Mouse (Mus musculus) layer of hippocampus, postnatal 36 days (tissue): ENCODE measurements around the gene Zswim4. TPM values are rescaled to one million over a fixed set of nuclear protein-coding genes. Genes with fewer than 3 reads are reported as not detected.

Experiments
- DNase-seq, 2 experiments: peaks; one replicate each; pipeline ENCODE4 v3.0.0; 2022
- microRNA-seq, 2 experiments: library from miRNA; unstranded; fragments of <30 nt; microRNA quantifications; one replicate each; pipeline ENCODE4 v1.2.0; 2021
- total RNA-seq, 2 experiments: library from RNA; stranded (reverse); gene quantifications; 2 replicates each; pipeline ENCODE4 v1.2.3; 2021

Gene Zswim4
- total RNA-seq, 2 experiments from 2014 or later, result 16.8 to 18.1 TPM

- DNase-seq, result no peak
Measured at GRCm38 (mm10) chr8:84180530-84181190, 56.2 kb downstream of the Zswim4 start.

DNA sequence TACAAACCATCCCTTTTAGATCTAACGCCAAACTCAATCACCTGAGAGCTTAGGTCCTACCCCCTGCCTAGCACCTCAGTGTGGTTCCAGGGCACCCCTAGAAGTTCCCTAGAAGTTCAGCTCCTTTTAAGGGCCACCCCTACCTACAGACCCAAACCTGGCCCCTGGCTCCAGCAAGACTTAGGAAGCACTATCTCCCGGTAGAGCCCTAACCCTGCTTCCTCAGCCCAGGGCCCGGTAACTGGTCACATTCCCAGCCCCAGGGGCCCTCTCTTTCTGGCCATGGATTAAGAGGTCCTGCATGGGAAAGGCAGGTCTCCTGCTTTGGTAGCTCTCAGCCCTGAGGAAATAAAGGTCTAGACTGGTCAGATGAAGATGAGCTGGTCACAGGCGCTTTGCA is 56.9 kb downstream of the Zswim4 start:
- no peak for DNase-seq

DNA sequence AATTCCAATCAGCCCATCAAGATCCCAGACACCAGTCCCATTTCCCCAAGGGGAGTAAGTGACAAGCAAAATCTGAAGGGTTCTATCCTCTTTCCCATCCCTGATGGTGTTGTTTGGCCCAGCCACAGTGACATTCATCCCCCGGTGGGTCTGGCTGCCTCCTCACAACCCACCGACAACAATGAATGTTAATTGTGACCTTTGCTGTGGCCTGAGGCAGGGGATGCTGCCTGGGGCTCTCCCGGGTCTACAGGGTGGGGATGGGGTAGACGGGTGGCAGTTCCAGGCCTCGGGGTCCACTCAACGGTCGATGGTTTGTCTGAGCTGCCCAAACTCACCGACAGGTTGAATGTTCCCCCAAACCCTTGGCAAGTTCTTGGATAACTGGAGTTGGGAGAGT is 58.3 kb downstream of the Zswim4 start:
- DNase-seq, result no peak

DNA sequence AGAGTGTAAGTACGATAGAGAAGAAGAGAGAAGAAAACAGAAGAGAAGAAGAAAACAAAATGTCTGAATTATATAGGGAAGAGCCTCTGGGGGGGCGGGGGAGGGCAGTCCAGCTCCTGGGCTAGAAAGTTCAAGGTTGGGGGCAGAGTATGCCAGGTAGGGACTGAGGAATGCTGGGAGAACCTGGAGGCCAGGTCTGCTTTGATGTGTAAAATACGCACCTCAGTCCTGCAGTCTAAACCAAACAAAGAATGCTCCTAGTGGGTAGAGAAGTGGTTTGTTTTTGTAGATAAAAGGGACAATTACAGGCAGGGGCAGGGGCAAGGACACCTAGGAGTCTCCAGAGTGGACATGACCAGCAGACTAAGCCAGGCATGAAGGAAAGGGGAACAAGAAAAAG is 59.5 kb downstream of the Zswim4 start:
- DNase-seq, result no peak

- no peak for DNase-seq
Measured at GRCm38 (mm10) chr8:84176560-84176959, 60.3 kb downstream of the Zswim4 start.

GRCm38 (mm10) chr8:84173861-84174260 is 63.0 kb downstream of the Zswim4 start:
- DNase-seq, result no peak

DNA sequence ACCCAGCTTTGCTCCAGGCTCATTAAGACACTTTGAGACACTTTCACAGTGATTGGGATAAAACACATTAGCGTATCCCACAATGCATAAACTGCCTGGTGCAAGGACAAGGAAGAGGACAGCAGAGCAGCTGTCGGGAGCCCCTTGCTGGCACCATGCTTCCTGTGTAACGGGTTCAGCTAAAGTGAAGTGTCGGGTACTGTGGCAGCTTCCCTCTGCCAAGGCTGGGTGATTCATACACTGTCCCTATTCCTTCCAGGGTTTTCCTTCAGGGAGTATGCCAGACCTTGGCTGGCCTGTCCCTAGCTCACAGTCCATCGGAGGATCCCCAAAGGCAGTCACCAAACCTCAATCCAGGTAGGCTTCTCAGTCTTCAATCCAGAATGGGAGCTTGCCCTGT is 66.8 kb downstream of the Zswim4 start:
- no peak for DNase-seq

GRCm38 (mm10) chr8:84167696-84168095 is 69.2 kb downstream of the Zswim4 start:
- DNase-seq, result no peak

Small RNA genes within 50 kb of the gene (microRNA-seq; reads per million reads assigned to microRNA genes)
- gene Mir181c, result 2,692 to 2,705 reads per million in 2 experiments
- gene Mir181d, result 2,377 to 2,977 reads per million in 2 experiments
- gene Mir23a, result 7,511 to 9,008 reads per million in 2 experiments
- 0 reads per million in 2 experiments for gene Mir24-2
- 115 to 153 reads per million in 2 experiments for gene Mir27a
- 0 reads per million in 2 experiments for gene Mir3074-2

Other genes starting within 250 kb of the Zswim4 start
- gene Samd1, start 239.4 kb downstream of the Zswim4 start, total RNA-seq, result 10 to 100 TPM; 42.1 to 43.1 TPM
- gene 1700067K01Rik, start 235.6 kb downstream of the Zswim4 start, total RNA-seq, result under 1 TPM; 0.40 to 0.75 TPM
- 1 to 10 TPM in 1 of 2 experiments, under 1 TPM in 1; 0.52 to 1.2 TPM for gene 2210011C24Rik, start 224.9 kb downstream of the Zswim4 start, total RNA-seq
- 1 to 10 TPM; 2.9 to 4.1 TPM for gene Palm3, start 215.6 kb downstream of the Zswim4 start, total RNA-seq
- 1 to 10 TPM; 2.3 to 2.9 TPM for gene Il27ra, start 194.5 kb downstream of the Zswim4 start, total RNA-seq
- not detected for gene Rln3, start 192.1 kb downstream of the Zswim4 start, total RNA-seq
- 1 to 10 TPM; 4.2 to 4.4 TPM for gene Gm10643, start 171.9 kb downstream of the Zswim4 start, total RNA-seq
- 10 to 100 TPM; 24.0 to 30.9 TPM for gene Rfx1, start 170.2 kb downstream of the Zswim4 start, total RNA-seq
- gene Dcaf15, start 132.3 kb downstream of the Zswim4 start, total RNA-seq, result 10 to 100 TPM; 16.7 to 20.9 TPM
- gene Podnl1, start 111.1 kb downstream of the Zswim4 start, total RNA-seq, result not detected
- gene Cc2d1a, start 89.1 kb downstream of the Zswim4 start, total RNA-seq, result 10 to 100 TPM; 58.3 to 64.6 TPM
- 1 to 10 TPM; 1.7 to 1.8 TPM for gene 4930432K21Rik, start 89.0 kb downstream of the Zswim4 start, total RNA-seq
- 1 to 10 TPM; 2.2 to 4.9 TPM for gene Nanos3, start 51.8 kb downstream of the Zswim4 start, total RNA-seq
- 100 to 1,000 TPM; 131 to 145 TPM for gene D8Ertd738e, start 12.7 kb upstream of the Zswim4 start, total RNA-seq
- 10 to 100 TPM; 15.1 to 16.2 TPM for gene Mri1, start 20.3 kb upstream of the Zswim4 start, total RNA-seq
- 10 to 100 TPM; 28.4 to 30.9 TPM for gene Ccdc130, start 33.3 kb upstream of the Zswim4 start, total RNA-seq
- 100 to 1,000 TPM; 191 to 224 TPM for gene Cacna1a, start 151.4 kb upstream of the Zswim4 start, total RNA-seq